Mouse (Mus musculus) liver, embryonic 11.5 days (tissue): ENCODE measurements around the gene Fgd6. TPM values are rescaled to one million over a fixed set of nuclear protein-coding genes. Genes with fewer than 3 reads are reported as not detected.

Experiments used
- ATAC-seq: fragments of 200-750 bp; cut with Nextera tagmentation; replicated peaks from 2 replicates; pipeline ENCODE4 v1.8.0; 2017; ENCODE audit warnings: moderate number of reproducible peaks, mild to moderate bottlenecking, moderate TSS enrichment, moderate library complexity; ENCODE audit not compliant: low FRiP score
- DNase-seq: peaks from one replicate; pipeline ENCODE4 v3.0.0-alpha.2; 2017; ENCODE audit warnings: low spot score
- H3K27ac ChIP-seq: fragments of 300-500 bp; sonication (generic); 2 replicates; pipeline ENCODE4 v1.5.1; 2014; ENCODE audit warnings: mild to moderate bottlenecking, low read depth, low read length, control low read depth
- H3K27me3 ChIP-seq: fragments of 300-500 bp; sonication (generic); replicated peaks from 2 replicates; pipeline ENCODE4 v1.6.1; 2014; ENCODE audit warnings: low read length, mixed read lengths; ENCODE audit not compliant: control insufficient read depth, insufficient read depth
- H3K36me3 ChIP-seq: fragments of 300-500 bp; sonication (generic); 2 replicates; pipeline ENCODE4 v1.6.1; 2014; ENCODE audit warnings: mild to moderate bottlenecking, low read length, moderate library complexity, mixed read lengths; ENCODE audit not compliant: control insufficient read depth, insufficient read depth
- H3K4me1 ChIP-seq: fragments of 300-500 bp; sonication (generic); replicated peaks from 2 replicates; pipeline ENCODE4 v1.6.1; 2014; ENCODE audit warnings: low read length, mixed read lengths; ENCODE audit not compliant: control insufficient read depth, insufficient read depth
- H3K4me2 ChIP-seq: fragments of 300-500 bp; sonication (generic); 2 replicates; pipeline ENCODE4 v1.6.1; 2014; ENCODE audit warnings: mild to moderate bottlenecking, control low read depth, moderate library complexity
- H3K4me3 ChIP-seq: fragments of 300-500 bp; sonication (generic); 2 replicates; pipeline ENCODE4 v1.5.1; 2014; ENCODE audit warnings: low read depth, low read length, control low read depth
- H3K9ac ChIP-seq: fragments of 300-500 bp; sonication (generic); 2 replicates; pipeline ENCODE4 v1.6.1; 2014; ENCODE audit warnings: low read depth, low read length, control low read depth
- H3K9me3 ChIP-seq: fragments of 300-500 bp; sonication (generic); 2 replicates; pipeline ENCODE4 v1.6.1; 2016; ENCODE audit warnings: low read length, inconsistent platforms, mixed read lengths; ENCODE audit not compliant: control insufficient read depth
- WGBS: fragments of 180-500 bp; shearing (Covaris S2); extraction: QIAGEN DNeasy Blood & Tissue Kit; methylation state at CpG from one replicate; pipeline ENCODE4 v1.1.7; 2014; 5-methylcytosine and 5-hydroxymethylcytosine counted together
- polyA plus RNA-seq: library from polyadenylated mRNA; unstranded; fragments of >200 nt; fragmentation: Nextera tagmentation; extraction: Ambion mirVana; gene quantifications from 2 replicates; pipeline ENCODE4 v1.2.1, GENCODE M21; 2014

Gene Fgd6
- polyA plus RNA-seq, 1 experiment from 2014 or later: 5.5 TPM

- Histone ChIP-seq H3K4me3 (no peak overlapping the region), H3K27me3 (no peaks in the 10 kb centered on the region), H3K36me3 (peaks cover 20% of the 10 kb centered on the region), H3K9ac (no peak overlapping the region), H3K4me1 (no peaks in the 10 kb centered on the region), H3K27ac (no peak overlapping the region), H3K9me3 (no peaks in the 10 kb centered on the region; the same call in 1 of the 2 replicates), H3K4me2 (no peak overlapping the region)
- DNase-seq (no peak), ATAC-seq (no peak)
- 81% methylated on average over 7 of the region's 7 CpGs for WGBS
Measured at GRCm38 (mm10) chr10:94174652-94175051, 138.9 kb downstream of the Fgd6 start.

GRCm38 (mm10) chr10:94183199-94183598 is 147.4 kb downstream of the Fgd6 start:
- no peak overlapping the region for H3K4me3 ChIP-seq
- DNase-seq: no peak
- peaks cover 4% of the 10 kb centered on the region; the same call in 1 of the 2 replicates for H3K36me3 ChIP-seq
- no peaks in the 10 kb centered on the region for H3K4me1 ChIP-seq
- H3K4me2 ChIP-seq: no peak overlapping the region
- no peaks in the 10 kb centered on the region for H3K9me3 ChIP-seq
- no peaks in the 10 kb centered on the region for H3K27me3 ChIP-seq
- no peak for ATAC-seq
- no peak overlapping the region for H3K9ac ChIP-seq
- H3K27ac ChIP-seq: no peak overlapping the region
- 46% methylated on average over 4 of the region's 4 CpGs for WGBS

Other genes starting within 250 kb of the Fgd6 start
- gene Usp44, start 204.4 kb upstream of the Fgd6 start, polyA plus RNA-seq: 4.0 and 4.3 TPM in 2 replicates
- gene Metap2, start 138.9 kb upstream of the Fgd6 start, polyA plus RNA-seq: 397 and 398 TPM in 2 replicates
- 18.9 and 19.7 TPM in 2 replicates for gene Vezt, start 184 bp upstream of the Fgd6 start, polyA plus RNA-seq
- gene Nr2c1, start 112.0 kb downstream of the Fgd6 start, polyA plus RNA-seq: 6.4 and 7.4 TPM in 2 replicates
- 419 and 432 TPM in 2 replicates for gene Ndufa12, start 162.7 kb downstream of the Fgd6 start, polyA plus RNA-seq